Mouse (Mus musculus): ENCODE measurements around the gene Stat5a. TPM values are rescaled to one million over a fixed set of nuclear protein-coding genes. Genes with fewer than 3 reads are reported as not detected.

Stat5a gene
- polyA plus RNA-seq, 1 experiment from 2014 or later: 1.6 TPM

DNA sequence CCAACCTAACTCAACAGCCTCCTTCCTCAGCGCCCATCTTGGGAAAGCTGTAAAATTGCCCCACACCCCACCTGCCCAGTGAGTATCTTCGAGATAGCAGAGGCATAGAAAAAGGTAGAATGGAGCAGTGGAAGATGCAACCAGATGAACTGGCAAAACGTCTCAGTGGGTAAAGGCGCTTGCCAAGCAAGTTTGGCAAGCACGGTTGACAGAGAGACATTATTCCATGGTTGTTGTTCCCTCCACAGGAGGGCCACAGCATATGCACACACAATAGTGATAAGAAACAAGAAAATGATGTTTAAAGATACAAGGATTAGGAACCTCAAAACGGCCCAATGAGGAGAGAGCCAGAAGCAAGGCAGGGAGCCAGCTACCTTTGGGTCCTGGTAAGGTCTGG, 1.2 kb upstream of the Stat5a start:
- Histone ChIP-seq H3K27me3 (ENCODE audit: control insufficient read depth, insufficient read depth, low read length) (peaks cover 14% of the 10 kb centered on the region), H3K27ac (replicated peaks; ENCODE audit: low read depth, low read length) (no peak overlapping the region), H3K9ac (replicated peaks; ENCODE audit: low read length) (no peak overlapping the region), H3K4me1 (ENCODE audit: control insufficient read depth, insufficient read depth, low read length) (no peaks in the 10 kb centered on the region; the same call in 1 of the 2 replicates), H3K4me2 (ENCODE audit: low read depth, low read length) (no peak overlapping the region), H3K4me3 (ENCODE audit: low read depth, low read length) (no peak overlapping the region), H3K9me3 (replicated peaks; ENCODE audit: control insufficient read depth, low read length) (no peaks in the 10 kb centered on the region), H3K36me3 (replicated peaks; ENCODE audit: control insufficient read depth, insufficient read depth, low read depth, low read length) (no peaks in the 10 kb centered on the region)
- ATAC-seq (replicated peaks; ENCODE audit: insufficient number of reproducible peaks, low FRiP score, low TSS enrichment, low read depth) (no peak), DNase-seq (ENCODE audit: low spot score) (no peak)
- WGBS: 74% methylated on average over 6 of the region's 6 CpGs

DNA sequence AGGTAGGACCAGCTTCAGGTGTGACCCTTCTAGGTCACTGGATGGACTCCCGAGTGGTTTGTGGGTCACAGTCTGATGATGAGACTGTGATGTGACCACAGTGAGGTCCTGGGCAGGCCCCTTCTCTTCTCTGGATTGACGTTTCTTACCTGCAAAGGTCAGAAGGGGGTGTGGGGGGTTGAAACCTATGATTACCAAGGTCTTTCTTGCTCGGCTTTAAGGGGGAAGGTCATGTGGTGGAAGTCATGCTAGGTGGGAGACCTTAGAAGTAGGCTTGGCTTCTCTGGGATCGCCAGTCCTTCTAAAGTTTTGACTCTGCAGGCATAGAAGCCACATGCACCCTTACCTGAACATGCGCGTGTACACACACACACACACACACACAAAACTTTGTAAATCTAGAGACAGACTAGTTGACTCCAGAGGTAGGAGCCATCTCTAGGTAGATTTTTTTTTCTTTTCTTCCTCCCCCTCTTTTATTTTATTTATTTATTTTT, 476 bp downstream of the Stat5a start:
- H3K36me3 ChIP-seq (replicated peaks; ENCODE audit: control insufficient read depth, insufficient read depth, low read depth, low read length): no peaks in the 10 kb centered on the region
- H3K9ac ChIP-seq (replicated peaks; ENCODE audit: low read length): no peak overlapping the region
- H3K27ac ChIP-seq (replicated peaks; ENCODE audit: low read depth, low read length): no peak overlapping the region
- DNase-seq (ENCODE audit: low spot score) (no peak), ATAC-seq (replicated peaks; ENCODE audit: insufficient number of reproducible peaks, low FRiP score, low TSS enrichment, low read depth) (no peak)
- no peaks in the 10 kb centered on the region for H3K9me3 ChIP-seq (replicated peaks; ENCODE audit: control insufficient read depth, low read length)
- H3K27me3 ChIP-seq (ENCODE audit: control insufficient read depth, insufficient read depth, low read length): peaks cover 14% of the 10 kb centered on the region
- H3K4me1 ChIP-seq (ENCODE audit: control insufficient read depth, insufficient read depth, low read length): no peaks in the 10 kb centered on the region; the same call in 1 of the 2 replicates
- peak overlapping the region; percentile 82 for H3K4me2 ChIP-seq (ENCODE audit: low read depth, low read length)
- peak overlapping the region; percentile 50; the same call in 1 of the 2 replicates for H3K4me3 ChIP-seq (ENCODE audit: low read depth, low read length)
- WGBS: 39% methylated on average over 6 of the region's 6 CpGs

DNA sequence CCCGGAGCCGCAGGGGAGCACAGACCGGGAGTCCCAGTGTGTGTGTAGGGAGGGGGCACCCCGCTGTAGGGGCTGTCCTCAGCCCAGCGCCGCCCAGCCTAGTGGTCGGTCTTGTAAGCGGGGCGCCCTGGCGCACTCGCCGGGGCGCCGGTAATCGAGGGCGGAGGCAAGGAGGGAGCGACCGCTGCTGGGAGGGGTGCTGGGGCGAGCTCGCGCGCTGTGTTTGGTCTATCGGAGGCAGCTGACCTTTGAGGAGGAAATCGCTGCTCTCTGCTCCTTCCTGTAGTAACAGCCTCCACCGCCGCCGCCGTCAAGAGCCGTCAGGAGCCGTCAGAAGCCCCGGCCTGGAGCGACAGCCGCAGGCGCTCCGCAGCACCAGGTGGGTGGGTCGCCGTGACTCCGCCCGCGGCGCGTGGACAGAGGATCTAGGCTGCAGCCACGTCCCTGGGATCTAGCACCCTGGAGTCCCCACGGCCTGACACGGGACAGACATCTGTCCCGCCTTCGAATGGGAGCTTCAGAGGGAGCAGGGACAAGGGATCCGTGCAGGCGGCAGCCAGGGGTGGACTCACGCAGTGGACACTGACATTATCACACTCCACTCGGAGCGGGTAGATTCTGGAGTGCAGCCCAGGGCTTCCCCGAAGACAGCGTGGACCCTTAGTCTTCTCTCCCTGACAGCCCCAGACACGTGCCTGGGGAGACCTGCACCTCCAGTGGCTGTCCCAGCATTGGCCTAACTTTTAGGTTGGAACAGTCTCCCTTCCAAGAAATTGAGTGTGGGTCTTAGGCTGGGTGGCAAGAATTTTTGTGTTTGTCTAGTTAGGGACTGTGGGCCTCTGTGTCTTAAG, 1.3 kb downstream of the Stat5a start:
- H3K36me3 ChIP-seq (replicated peaks; ENCODE audit: control insufficient read depth, insufficient read depth, low read depth, low read length): no peaks in the 10 kb centered on the region

DNA sequence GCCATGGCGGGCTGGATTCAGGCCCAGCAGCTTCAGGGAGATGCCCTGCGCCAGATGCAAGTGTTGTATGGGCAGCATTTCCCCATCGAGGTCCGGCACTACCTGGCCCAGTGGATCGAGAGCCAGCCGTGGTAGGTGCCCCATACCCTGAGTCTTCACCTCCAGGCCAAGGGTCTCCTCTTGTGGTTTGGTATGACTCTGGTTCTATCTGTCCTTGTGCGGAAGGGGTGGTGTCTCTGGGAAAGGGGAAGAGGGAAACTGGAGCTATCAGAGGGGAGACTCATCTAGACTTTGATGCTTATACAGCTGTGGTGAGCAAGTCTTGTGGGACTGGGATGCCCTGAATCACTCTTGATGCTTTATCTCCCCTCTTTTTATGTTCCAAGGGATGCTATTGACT, 2.2 kb downstream of the Stat5a start:
- no peak overlapping the region for H3K9ac ChIP-seq (replicated peaks; ENCODE audit: low read length)
- no peaks in the 10 kb centered on the region; the same call in 1 of the 2 replicates for H3K4me1 ChIP-seq (ENCODE audit: control insufficient read depth, insufficient read depth, low read length)
- no peak overlapping the region for H3K4me2 ChIP-seq (ENCODE audit: low read depth, low read length)
- no peaks in the 10 kb centered on the region for H3K36me3 ChIP-seq (replicated peaks; ENCODE audit: control insufficient read depth, insufficient read depth, low read depth, low read length)
- no peaks in the 10 kb centered on the region for H3K9me3 ChIP-seq (replicated peaks; ENCODE audit: control insufficient read depth, low read length)
- ATAC-seq (replicated peaks; ENCODE audit: insufficient number of reproducible peaks, low FRiP score, low TSS enrichment, low read depth) (no peak), DNase-seq (ENCODE audit: low spot score) (no peak)
- no peak overlapping the region for H3K27ac ChIP-seq (replicated peaks; ENCODE audit: low read depth, low read length)
- peaks cover 14% of the 10 kb centered on the region for H3K27me3 ChIP-seq (ENCODE audit: control insufficient read depth, insufficient read depth, low read length)
- no peak overlapping the region for H3K4me3 ChIP-seq (ENCODE audit: low read depth, low read length)
- WGBS: 78% methylated on average over 7 of the region's 7 CpGs

More for the DNA sequence above, 1.3 kb downstream of the Stat5a start:
- peak; percentile 71 for DNase-seq (ENCODE audit: low spot score)
- 2% methylated on average over 50 of the region's 55 CpGs for WGBS
- ATAC-seq (replicated peaks; ENCODE audit: insufficient number of reproducible peaks, low FRiP score, low TSS enrichment, low read depth): peak; percentile 77
- peaks cover 14% of the 10 kb centered on the region for H3K27me3 ChIP-seq (ENCODE audit: control insufficient read depth, insufficient read depth, low read length)
- peak overlapping the region; percentile 47 for H3K9ac ChIP-seq (replicated peaks; ENCODE audit: low read length)
- H3K4me3 ChIP-seq (ENCODE audit: low read depth, low read length): peak overlapping the region; percentile 50
- 0 out of 2 replicates have a peak overlapping the region, but pooled peaks have one; percentile 4 for H3K27ac ChIP-seq (replicated peaks; ENCODE audit: low read depth, low read length)
- H3K4me1 ChIP-seq (ENCODE audit: control insufficient read depth, insufficient read depth, low read length): no peaks in the 10 kb centered on the region; the same call in 1 of the 2 replicates
- H3K4me2 ChIP-seq (ENCODE audit: low read depth, low read length): peak overlapping the region; percentile 82
- no peaks in the 10 kb centered on the region for H3K9me3 ChIP-seq (replicated peaks; ENCODE audit: control insufficient read depth, low read length)

DNA sequence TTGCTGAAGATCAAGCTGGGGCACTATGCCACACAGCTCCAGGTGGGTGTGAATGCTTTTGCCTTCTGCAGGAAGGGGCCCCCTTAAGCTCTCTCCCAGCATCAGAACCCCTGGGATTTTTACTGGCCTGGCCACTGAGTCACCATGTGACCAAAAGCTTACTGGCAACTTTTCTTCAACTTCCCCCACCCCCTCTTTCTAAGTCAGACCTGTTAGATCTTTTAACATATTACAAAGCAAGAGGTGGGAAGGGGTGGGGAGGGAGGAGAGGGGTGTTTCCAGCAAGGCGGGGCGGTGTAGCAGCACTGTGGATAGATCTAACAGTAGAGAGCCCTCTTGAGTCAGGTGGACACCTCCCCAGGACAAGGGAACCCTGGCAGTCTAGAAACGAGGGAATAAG, 2.7 kb downstream of the Stat5a start:
- H3K27ac ChIP-seq (replicated peaks; ENCODE audit: low read depth, low read length): no peak overlapping the region
- H3K4me2 ChIP-seq (ENCODE audit: low read depth, low read length): no peak overlapping the region
- no peaks in the 10 kb centered on the region for H3K9me3 ChIP-seq (replicated peaks; ENCODE audit: control insufficient read depth, low read length)
- WGBS: 34% methylated on average over 3 of the region's 3 CpGs
- H3K4me1 ChIP-seq (ENCODE audit: control insufficient read depth, insufficient read depth, low read length): no peaks in the 10 kb centered on the region; the same call in 1 of the 2 replicates
- H3K27me3 ChIP-seq (ENCODE audit: control insufficient read depth, insufficient read depth, low read length): peaks cover 14% of the 10 kb centered on the region
- no peak overlapping the region for H3K4me3 ChIP-seq (ENCODE audit: low read depth, low read length)
- no peak overlapping the region for H3K9ac ChIP-seq (replicated peaks; ENCODE audit: low read length)
- no peaks in the 10 kb centered on the region for H3K36me3 ChIP-seq (replicated peaks; ENCODE audit: control insufficient read depth, insufficient read depth, low read depth, low read length)
- ATAC-seq (replicated peaks; ENCODE audit: insufficient number of reproducible peaks, low FRiP score, low TSS enrichment, low read depth) (no peak), DNase-seq (ENCODE audit: low spot score) (no peak)

DNA sequence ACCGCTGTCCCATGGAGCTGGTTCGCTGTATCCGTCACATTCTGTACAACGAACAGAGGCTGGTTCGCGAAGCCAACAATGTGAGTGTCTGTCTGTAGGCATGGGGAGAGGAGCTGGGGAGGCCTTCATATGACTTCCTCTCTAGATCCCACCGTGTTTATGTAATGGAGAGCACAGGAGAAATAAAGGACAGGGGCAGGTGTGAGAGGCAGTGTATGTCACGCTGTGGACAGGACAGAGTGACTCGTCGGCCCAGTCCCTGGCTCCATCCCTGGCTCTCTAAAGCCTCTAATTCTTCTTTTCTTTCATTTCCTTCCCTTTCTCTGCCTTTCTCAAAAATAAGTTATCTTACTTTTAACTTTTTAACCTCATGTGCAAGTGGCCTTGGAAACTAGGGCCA, 4.0 kb downstream of the Stat5a start:
- Histone ChIP-seq H3K9ac (replicated peaks; ENCODE audit: low read length) (no peak overlapping the region), H3K36me3 (replicated peaks; ENCODE audit: control insufficient read depth, insufficient read depth, low read depth, low read length) (no peaks in the 10 kb centered on the region), H3K27me3 (ENCODE audit: control insufficient read depth, insufficient read depth, low read length) (peaks cover 14% of the 10 kb centered on the region), H3K27ac (replicated peaks; ENCODE audit: low read depth, low read length) (no peak overlapping the region), H3K4me2 (ENCODE audit: low read depth, low read length) (no peak overlapping the region), H3K9me3 (replicated peaks; ENCODE audit: control insufficient read depth, low read length) (no peaks in the 10 kb centered on the region), H3K4me1 (ENCODE audit: control insufficient read depth, insufficient read depth, low read length) (no peaks in the 10 kb centered on the region; the same call in 1 of the 2 replicates), H3K4me3 (ENCODE audit: low read depth, low read length) (no peak overlapping the region)
- no peak for ATAC-seq (replicated peaks; ENCODE audit: insufficient number of reproducible peaks, low FRiP score, low TSS enrichment, low read depth)
- DNase-seq (ENCODE audit: low spot score): no peak
- 86% methylated on average over 10 of the region's 10 CpGs for WGBS

DNA sequence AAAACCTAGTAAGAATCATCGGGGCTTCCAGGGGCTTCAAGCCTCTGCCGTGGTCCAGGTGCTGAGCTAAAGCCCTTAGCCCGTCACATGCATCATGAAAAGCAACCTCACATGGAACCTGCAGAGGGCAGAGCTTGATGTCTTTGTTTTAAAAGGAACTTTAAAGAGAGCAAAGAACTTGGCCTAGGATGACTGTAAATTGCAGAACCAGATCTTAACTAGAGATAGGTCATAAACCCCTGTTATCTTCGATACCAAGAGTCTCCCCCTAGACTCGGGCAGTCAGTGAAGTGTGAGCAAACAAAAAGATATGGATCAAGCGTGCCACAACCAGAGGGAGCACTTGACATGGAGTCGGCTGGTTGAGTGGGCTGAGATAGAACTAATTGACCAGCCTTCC, 6.5 kb downstream of the Stat5a start:
- H3K4me2 ChIP-seq (ENCODE audit: low read depth, low read length): no peak overlapping the region
- no peak overlapping the region for H3K4me3 ChIP-seq (ENCODE audit: low read depth, low read length)
- no peaks in the 10 kb centered on the region for H3K9me3 ChIP-seq (replicated peaks; ENCODE audit: control insufficient read depth, low read length)
- H3K27ac ChIP-seq (replicated peaks; ENCODE audit: low read depth, low read length): no peak overlapping the region
- no peak for DNase-seq (ENCODE audit: low spot score)
- H3K4me1 ChIP-seq (ENCODE audit: control insufficient read depth, insufficient read depth, low read length): no peaks in the 10 kb centered on the region; the same call in 1 of the 2 replicates
- H3K9ac ChIP-seq (replicated peaks; ENCODE audit: low read length): no peak overlapping the region
- H3K27me3 ChIP-seq (ENCODE audit: control insufficient read depth, insufficient read depth, low read length): peaks cover 7% of the 10 kb centered on the region
- 80% methylated on average over 7 of the region's 7 CpGs for WGBS
- no peaks in the 10 kb centered on the region for H3K36me3 ChIP-seq (replicated peaks; ENCODE audit: control insufficient read depth, insufficient read depth, low read depth, low read length)
- ATAC-seq (replicated peaks; ENCODE audit: insufficient number of reproducible peaks, low FRiP score, low TSS enrichment, low read depth): no peak

All from embryonic facial prominence, embryonic 11.5 days (tissue).